Mouse (Mus musculus) large intestine, adult 2 months (tissue): ENCODE data around the gene Vmn1r129. TPM values are rescaled to one million over a fixed set of nuclear protein-coding genes. Genes with fewer than 3 reads are reported as not detected.
"Not testable (repeated sequence)": the region's sequence is repeated elsewhere in the genome, so short reads cannot be mapped to it uniquely, and the experiment has no call there.

Source experiments
- DNase-seq: peaks from one replicate; pipeline ENCODE4 v3.0.0-alpha.2; 2012; ENCODE audit warnings: low read depth, low spot score
- WGBS: fragments of 180-500 bp; shearing (Covaris S2); methylation state at CpG from one replicate; pipeline ENCODE4 v1.1.7; 2018; 5-methylcytosine and 5-hydroxymethylcytosine counted together
- polyA plus RNA-seq: library from polyadenylated mRNA; depleted of rRNA; stranded (reverse); fragments of >200 nt; gene quantifications from 2 replicates; pipeline ENCODE4 v1.2.3, GENCODE M21; 2012; rRNA removed

Vmn1r129 gene
- not detected in 2 replicates for polyA plus RNA-seq

GRCm38 (mm10) chr7:21361191-21361590, at the start of gene Vmn1r129:
Vmn1r129 (minus strand) TSS chr7:21361291.
- WGBS, result no CpG with 5 or more reads among the region's 1 CpGs

GRCm38 (mm10) chr7:21349073-21349472, 12.0 kb downstream of the Vmn1r129 start, which contains the start of gene Vmn1r128:
Vmn1r128 (plus strand) TSS chr7:21349373.
- not testable (repeated sequence) for DNase-seq
- 70% methylated on average over 1 of the region's 1 CpGs for WGBS

More at GRCm38 (mm10) chr7:21361191-21361590, at the start of gene Vmn1r129:
- DNase-seq, result not testable (repeated sequence)

GRCm38 (mm10) chr7:21319761-21320160, 41.3 kb downstream of the Vmn1r129 start, which contains the start of gene Vmn1r127:
Vmn1r127 (minus strand) TSS chr7:21319861.
- no CpG with 5 or more reads among the region's 3 CpGs for WGBS
- DNase-seq, result not testable (repeated sequence)

Other genes with a start within 250 kb of the Vmn1r129 start
- gene Vmn1r122, start 227.2 kb downstream of the Vmn1r129 start, polyA plus RNA-seq, result not detected in 2 replicates
- gene Vmn1r123, start 199.1 kb downstream of the Vmn1r129 start, polyA plus RNA-seq, result not detected in 2 replicates
- not detected in 2 replicates for gene Gm5157, start 170.9 kb downstream of the Vmn1r129 start, polyA plus RNA-seq
- gene Vmn1r124, start 100.7 kb downstream of the Vmn1r129 start, polyA plus RNA-seq, result not detected in 2 replicates
- gene Vmn1r125, start 89.1 kb downstream of the Vmn1r129 start, polyA plus RNA-seq, result not detected in 2 replicates
- gene Vmn1r126, start 59.8 kb downstream of the Vmn1r129 start, polyA plus RNA-seq, result not detected in 2 replicates
- gene Vmn1r127, start 41.4 kb downstream of the Vmn1r129 start, polyA plus RNA-seq, result not detected in 2 replicates
- not detected in 2 replicates for gene Vmn1r128, start 11.9 kb downstream of the Vmn1r129 start, polyA plus RNA-seq
- gene Gm6882, start 71.5 kb upstream of the Vmn1r129 start, polyA plus RNA-seq, result not detected in 2 replicates
- gene Vmn1r130, start 150.5 kb upstream of the Vmn1r129 start, polyA plus RNA-seq, result not detected in 2 replicates
- not detected in 2 replicates for gene Vmn1r131, start 184.8 kb upstream of the Vmn1r129 start, polyA plus RNA-seq